Mouse (Mus musculus) liver, postnatal 0 days (tissue): ENCODE data around the gene Zfp36l1. TPM values are rescaled to one million over a fixed set of nuclear protein-coding genes. Genes with fewer than 3 reads are reported as not detected.

Source experiments
- ATAC-seq: fragments of 200-750 bp; cut with Nextera tagmentation; 2 replicates; pipeline ENCODE4 v1.8.0; 2017; ENCODE audit warnings: mild to moderate bottlenecking, moderate library complexity
- DNase-seq: peaks from one replicate; pipeline ENCODE4 v3.0.0-alpha.2; 2016
- H3K27ac ChIP-seq: fragments of 300-500 bp; sonication (generic); 2 replicates; pipeline ENCODE4 v1.5.1; 2014; ENCODE audit warnings: antibody characterized with exemption, moderate library complexity, mild to moderate bottlenecking, low read depth
- H3K27me3 ChIP-seq: fragments of 300-500 bp; sonication (generic); 2 replicates; pipeline ENCODE4 v1.6.1; 2014; ENCODE audit warnings: low read length, control low read depth, mixed read lengths; ENCODE audit not compliant: insufficient read depth
- H3K36me3 ChIP-seq: fragments of 300-500 bp; sonication (generic); replicated peaks from 2 replicates; pipeline ENCODE4 v1.6.1; 2014; ENCODE audit warnings: mild to moderate bottlenecking, control low read depth, low read length, moderate library complexity, mixed read lengths; ENCODE audit not compliant: insufficient read depth
- H3K4me1 ChIP-seq: fragments of 300-500 bp; sonication (generic); 2 replicates; pipeline ENCODE4 v1.6.1; 2014; ENCODE audit warnings: antibody characterized with exemption, mild to moderate bottlenecking, control low read depth; ENCODE audit not compliant: insufficient read depth
- H3K4me2 ChIP-seq: fragments of 300-500 bp; sonication (generic); 2 replicates; pipeline ENCODE4 v1.6.1; 2014; ENCODE audit warnings: low read depth, mild to moderate bottlenecking, low read length, moderate library complexity, mixed read lengths
- H3K4me3 ChIP-seq: fragments of 300-500 bp; sonication (generic); 2 replicates; pipeline ENCODE4 v1.5.1; 2014; ENCODE audit warnings: low read depth, low read length
- H3K9ac ChIP-seq: fragments of 300-500 bp; sonication (generic); replicated peaks from 2 replicates; pipeline ENCODE4 v1.6.1; 2014; ENCODE audit warnings: mild to moderate bottlenecking, moderate library complexity
- H3K9me3 ChIP-seq: fragments of 300-500 bp; sonication (generic); 2 replicates; pipeline ENCODE4 v1.6.1; 2016; ENCODE audit warnings: mild to moderate bottlenecking, control low read depth, low read length, mixed read lengths
- CTCF ChIP-seq: sonication (generic); IDR thresholded peaks from 2 replicates; pipeline ENCODE4 v1.5.1; 2016; ENCODE audit warnings: antibody characterized with exemption, low read depth
- EP300 ChIP-seq: IDR thresholded peaks from 2 replicates; pipeline ENCODE4 v1.6.1; 2016; ENCODE audit warnings: antibody characterized with exemption, low read depth, mild to moderate bottlenecking
- WGBS: fragments of 180-500 bp; shearing (Covaris S2); extraction: QIAGEN DNeasy Blood & Tissue Kit; methylation state at CpG from one replicate; pipeline ENCODE4 v1.1.7; 2014; ENCODE audit not compliant: insufficient replicate concordance; 5-methylcytosine and 5-hydroxymethylcytosine counted together
- polyA plus RNA-seq: library from polyadenylated mRNA; unstranded; fragments of >200 nt; fragmentation: Nextera tagmentation; extraction: Ambion mirVana; gene quantifications from 2 replicates; pipeline ENCODE4 v1.2.1, GENCODE M21; 2015

Gene Zfp36l1
- polyA plus RNA-seq, 1 experiment from 2014 or later = 42.0 TPM

- Histone ChIP-seq H3K27me3 (no peaks in the 10 kb centered on the region), H3K4me3 (peak overlapping the region; percentile 85), H3K4me2 (peak overlapping the region; percentile 87), H3K4me1 (peaks cover 26% of the 10 kb centered on the region), H3K9ac (peak overlapping the region; percentile 94), H3K36me3 (peaks cover 6% of the 10 kb centered on the region; the same call in 1 of the 2 replicates), H3K9me3 (no peaks in the 10 kb centered on the region), H3K27ac (peak overlapping the region; percentile 99)
- WGBS = under 1% methylated on average over 22 of the region's 22 CpGs
- no peak for ATAC-seq
- peak; percentile 60 for DNase-seq
- TF ChIP-seq CTCF (no peak), EP300 (no peak)
These were observed 791 bp upstream of the Zfp36l1 start for GRCm38 (mm10) chr12:80113586-80114021.

GRCm38 (mm10) chr12:80112071-80112660 is 647 bp downstream of the Zfp36l1 start:
- Histone ChIP-seq H3K36me3 (peaks cover 7% of the 10 kb centered on the region; the same call in 1 of the 2 replicates), H3K4me3 (peak overlapping the region; percentile 85), H3K4me1 (peaks cover 14% of the 10 kb centered on the region), H3K4me2 (peak overlapping the region; percentile 87), H3K27ac (peak overlapping the region; percentile 99), H3K9ac (peak overlapping the region; percentile 94), H3K27me3 (no peaks in the 10 kb centered on the region), H3K9me3 (no peaks in the 10 kb centered on the region)
- ATAC-seq (no peak), DNase-seq (peak; percentile 55)
- no peak for TF ChIP-seq EP300
- TF ChIP-seq CTCF = no peak
- 0% methylated on average over 26 of the region's 26 CpGs for WGBS

- peaks cover 8% of the 10 kb centered on the region; the same call in 1 of the 2 replicates for H3K4me1 ChIP-seq
- no peaks in the 10 kb centered on the region for H3K27me3 ChIP-seq
- H3K27ac ChIP-seq = peak overlapping the region; percentile 99
- H3K4me2 ChIP-seq = peak overlapping the region; percentile 87
- TF ChIP-seq CTCF (no peak), EP300 (no peak)
- 2% methylated on average over 29 of the region's 29 CpGs for WGBS
- H3K9ac ChIP-seq = peak overlapping the region; percentile 94
- H3K9me3 ChIP-seq = no peaks in the 10 kb centered on the region
- ATAC-seq (no peak), DNase-seq (peak; percentile 53)
- peaks cover 9% of the 10 kb centered on the region; the same call in 1 of the 2 replicates for H3K36me3 ChIP-seq
- H3K4me3 ChIP-seq = peak overlapping the region; percentile 85
These were observed 1.4 kb downstream of the Zfp36l1 start for GRCm38 (mm10) chr12:80111131-80112070.

GRCm38 (mm10) chr12:80110546-80110870 is 2.3 kb downstream of the Zfp36l1 start:
- DNase-seq (no peak), ATAC-seq (no peak)
- peak overlapping the region; percentile 85 for H3K4me3 ChIP-seq
- peak overlapping the region; percentile 94 for H3K9ac ChIP-seq
- H3K4me2 ChIP-seq = peak overlapping the region; percentile 87
- no peaks in the 10 kb centered on the region for H3K9me3 ChIP-seq
- H3K27ac ChIP-seq = peak overlapping the region; percentile 99
- no peak for TF ChIP-seq EP300
- TF ChIP-seq CTCF = no peak
- H3K4me1 ChIP-seq = peaks cover 3% of the 10 kb centered on the region; the same call in 1 of the 2 replicates
- peaks cover 9% of the 10 kb centered on the region; the same call in 1 of the 2 replicates for H3K36me3 ChIP-seq
- no peaks in the 10 kb centered on the region for H3K27me3 ChIP-seq
- 30% methylated on average over 9 of the region's 9 CpGs for WGBS

- TF ChIP-seq EP300 (no peak), CTCF (0 out of 2 replicates have a peak, but pooled peaks have one; percentile 20)
- WGBS = 68% methylated on average over 52 of the region's 53 CpGs
- H3K9me3 ChIP-seq = no peaks in the 10 kb centered on the region
- peak overlapping the region; percentile 85 for H3K4me3 ChIP-seq
- ATAC-seq (no peak), DNase-seq (peak; percentile 52)
- peaks cover 3% of the 10 kb centered on the region; the same call in 1 of the 2 replicates for H3K4me1 ChIP-seq
- H3K36me3 ChIP-seq = peaks cover 9% of the 10 kb centered on the region; the same call in 1 of the 2 replicates
- H3K9ac ChIP-seq = peak overlapping the region; percentile 94
- peak overlapping the region; percentile 99 for H3K27ac ChIP-seq
- no peaks in the 10 kb centered on the region for H3K27me3 ChIP-seq
- peak overlapping the region; percentile 87 for H3K4me2 ChIP-seq
These were observed 2.9 kb downstream of the Zfp36l1 start for GRCm38 (mm10) chr12:80109753-80110545.
